Mouse (Mus musculus): ENCODE measurements around the gene Rsc1a1.

The Rsc1a1 gene

DNA sequence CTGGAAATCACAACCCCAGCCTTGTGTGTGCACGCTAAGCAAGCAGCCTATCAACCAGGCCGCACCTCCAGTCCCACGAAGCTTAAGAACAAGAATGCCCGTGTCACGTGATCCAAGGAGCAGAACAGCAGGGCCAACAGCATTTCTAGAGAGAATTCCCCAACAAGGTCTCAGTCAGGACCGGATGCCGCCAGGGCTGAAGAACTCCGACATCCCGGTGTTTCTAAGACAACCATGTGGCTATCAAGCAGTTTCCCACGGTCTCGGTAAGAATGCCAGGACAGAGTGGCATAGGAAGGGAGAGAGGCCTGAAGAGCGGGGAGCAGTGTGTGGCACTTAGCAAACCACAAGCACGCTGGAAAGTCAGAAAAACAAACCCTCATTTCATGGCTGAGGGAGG is 31.6 kb downstream of the Rsc1a1 start:
- no peak for DNase-seq (ENCODE audit: low spot score)

DNA sequence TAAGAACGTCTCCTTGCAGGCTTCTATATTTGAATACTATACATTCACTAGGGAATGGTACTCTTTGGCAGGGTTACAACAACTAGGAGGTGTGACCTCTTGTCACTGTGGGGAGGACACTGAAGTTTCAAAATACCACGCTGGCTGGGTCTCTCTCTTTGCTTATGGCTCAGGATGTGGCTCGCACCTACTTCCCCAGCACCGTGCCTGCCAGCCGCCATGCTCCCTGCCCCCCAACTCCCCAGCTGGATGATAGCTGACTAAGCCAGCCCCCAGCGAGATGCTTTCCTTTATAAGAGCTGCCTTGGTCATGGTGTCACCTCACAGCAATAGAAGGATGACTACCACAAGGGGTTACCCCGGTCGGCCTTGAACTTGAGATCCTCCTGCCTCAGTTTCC is 32.4 kb downstream of the Rsc1a1 start:
- no peak for DNase-seq (ENCODE audit: low spot score)

DNA sequence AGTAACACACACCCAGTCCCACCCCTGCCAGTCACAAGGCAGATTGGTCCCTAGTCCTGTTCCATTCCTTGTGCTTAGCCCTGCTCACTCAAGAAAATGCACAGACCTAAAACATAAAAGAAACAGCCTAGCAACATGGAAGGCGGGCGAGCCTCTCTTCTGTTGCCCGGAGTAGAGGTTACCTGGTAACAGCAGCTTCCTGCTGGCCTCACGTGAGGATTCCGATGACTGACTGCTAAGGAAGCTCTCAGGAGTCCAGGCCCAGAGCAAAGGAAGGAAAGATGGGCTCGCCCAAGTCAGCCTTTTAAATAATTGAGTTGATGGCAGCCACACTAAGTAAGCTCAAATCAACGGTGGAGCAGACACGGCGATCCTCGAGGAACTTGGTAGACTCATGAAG is 33.5 kb downstream of the Rsc1a1 start:
- no peak for DNase-seq (ENCODE audit: low spot score)

DNA sequence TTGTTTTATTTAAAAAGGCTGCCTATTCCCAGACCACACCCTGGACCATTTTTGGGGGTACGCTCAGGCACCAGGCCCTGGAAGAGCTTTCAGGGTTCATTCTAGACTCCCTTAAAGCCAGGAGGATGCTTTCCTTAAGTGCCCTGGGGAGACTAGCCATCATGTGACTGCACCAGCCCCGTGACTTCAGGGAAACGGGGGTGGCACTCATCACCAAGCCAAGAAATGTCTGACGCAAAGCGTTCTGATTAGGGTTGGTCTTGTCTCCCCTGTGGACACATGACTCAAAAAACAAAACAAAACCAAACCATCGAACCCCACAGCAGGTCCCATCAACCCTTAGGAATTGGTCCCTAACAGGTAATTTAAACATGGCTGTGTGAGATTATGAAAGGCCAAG is 34.1 kb downstream of the Rsc1a1 start:
- DNase-seq (ENCODE audit: low spot score), result no peak

DNA sequence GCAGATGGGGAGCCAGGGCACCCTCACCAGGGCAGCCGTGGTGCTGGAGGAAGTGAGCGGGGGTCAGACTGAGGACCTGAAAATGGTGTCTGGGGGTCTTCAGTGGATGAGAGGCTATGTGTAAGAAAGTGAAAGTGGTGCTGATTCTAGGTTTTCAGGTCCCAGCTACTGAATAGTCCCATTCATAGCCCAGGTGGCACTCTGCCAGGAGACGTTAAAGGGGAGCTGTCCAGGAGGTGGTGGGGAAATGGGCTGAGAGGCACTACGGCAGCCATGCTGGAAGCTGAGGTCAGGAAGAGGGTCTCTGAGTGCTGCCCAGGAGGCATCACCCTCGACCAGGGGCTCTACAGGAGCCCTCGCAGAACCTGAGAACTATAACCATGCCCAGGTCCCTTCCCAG is 36.2 kb downstream of the Rsc1a1 start:
- DNase-seq (ENCODE audit: low spot score), result no peak

DNA sequence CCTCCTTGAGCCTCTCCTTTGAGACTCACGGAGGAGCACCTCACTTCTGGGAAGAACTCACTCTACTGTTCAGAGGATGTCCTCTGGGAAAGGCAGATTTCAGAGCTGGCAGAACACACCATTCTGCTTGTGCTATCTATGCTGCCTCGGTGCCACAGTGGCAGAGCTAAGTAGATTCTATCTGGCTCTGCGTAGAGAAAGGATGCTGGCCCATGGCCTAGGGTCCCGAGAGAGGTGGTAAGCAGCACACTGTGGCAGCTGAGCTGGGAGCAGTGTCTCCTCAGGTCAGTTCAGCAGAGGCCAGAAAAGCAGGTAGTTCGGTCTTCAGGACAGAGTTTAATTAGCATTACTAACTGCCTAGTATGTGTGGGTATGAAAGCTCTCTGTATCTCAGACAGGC is 37.1 kb downstream of the Rsc1a1 start:
- DNase-seq (ENCODE audit: low spot score), result no peak

DNA sequence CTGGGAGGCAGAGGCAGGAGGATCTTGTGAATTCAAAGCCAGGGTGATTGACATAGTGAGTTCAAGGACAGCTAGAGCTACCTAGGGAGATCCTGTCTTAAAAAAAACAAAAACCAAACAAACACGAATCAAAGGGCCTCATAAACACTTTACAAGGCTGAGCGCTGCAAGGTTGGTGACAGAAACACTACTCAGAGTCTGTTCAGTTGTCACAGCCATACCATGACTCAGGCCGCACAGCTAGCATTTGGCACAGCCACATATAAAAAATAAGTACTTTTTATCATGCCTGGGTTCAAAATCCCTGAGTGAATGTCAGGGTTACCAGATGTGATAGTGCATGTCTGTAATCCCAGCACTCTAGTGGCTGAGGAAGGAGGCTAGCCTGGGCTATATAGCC is 38.2 kb downstream of the Rsc1a1 start:
- no peak for DNase-seq (ENCODE audit: low spot score)

DNA sequence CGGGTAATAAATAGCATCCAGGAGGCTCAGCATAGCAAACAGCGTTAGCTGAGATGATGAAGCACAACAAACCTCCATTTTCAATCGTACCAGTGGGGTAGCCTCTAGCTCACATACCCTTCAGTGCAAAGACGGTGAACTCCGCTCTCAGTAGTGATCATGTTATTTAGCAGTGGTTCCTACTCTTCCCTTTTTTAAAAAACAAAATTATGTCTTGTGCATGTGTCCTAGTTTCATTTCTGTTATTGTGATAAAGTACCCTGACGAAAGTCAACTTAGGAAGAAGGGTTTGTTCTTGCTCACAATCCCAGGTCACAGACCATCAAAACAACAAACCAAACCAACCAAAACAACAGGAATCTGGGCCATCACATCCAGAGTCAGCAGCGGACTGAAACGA is 39.4 kb downstream of the Rsc1a1 start:
- DNase-seq (ENCODE audit: low spot score), result no peak

DNA sequence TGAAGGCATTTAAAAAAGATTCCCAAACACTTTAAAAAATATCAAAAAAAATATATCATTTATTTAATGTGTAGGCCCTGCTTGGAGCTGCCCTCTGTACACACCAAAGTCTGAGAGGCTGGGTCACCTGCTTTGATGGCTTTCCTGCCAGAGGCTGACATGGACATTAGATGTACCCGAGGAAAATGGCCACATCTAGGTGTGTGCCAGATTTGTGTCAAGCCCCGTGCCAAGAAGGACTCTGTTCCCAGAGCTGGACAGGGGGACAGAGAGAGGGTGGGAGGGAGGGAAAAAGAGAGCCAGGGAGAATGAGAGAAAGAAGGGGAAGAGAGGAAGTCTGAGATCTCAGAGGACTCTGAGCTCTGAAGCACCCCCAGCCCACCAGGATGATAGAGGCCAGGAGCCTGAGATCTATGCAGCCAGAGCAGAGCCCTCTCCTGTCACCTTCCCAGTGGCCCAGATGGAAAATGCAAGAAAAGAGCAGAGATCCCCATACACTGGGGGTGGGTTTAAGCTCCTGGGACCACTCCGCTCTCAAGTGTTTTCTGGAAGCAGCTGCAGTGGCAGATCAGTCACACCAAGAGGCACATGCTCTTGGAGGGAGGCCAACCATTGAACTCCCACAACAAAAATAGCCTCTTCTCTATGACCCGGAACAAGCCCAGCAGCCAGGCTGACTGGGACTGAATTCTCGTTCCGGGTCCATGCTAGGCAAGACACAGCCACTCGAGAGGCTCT is 42.1 kb downstream of the Rsc1a1 start:
- no peak for DNase-seq (ENCODE audit: low spot score)

DNA sequence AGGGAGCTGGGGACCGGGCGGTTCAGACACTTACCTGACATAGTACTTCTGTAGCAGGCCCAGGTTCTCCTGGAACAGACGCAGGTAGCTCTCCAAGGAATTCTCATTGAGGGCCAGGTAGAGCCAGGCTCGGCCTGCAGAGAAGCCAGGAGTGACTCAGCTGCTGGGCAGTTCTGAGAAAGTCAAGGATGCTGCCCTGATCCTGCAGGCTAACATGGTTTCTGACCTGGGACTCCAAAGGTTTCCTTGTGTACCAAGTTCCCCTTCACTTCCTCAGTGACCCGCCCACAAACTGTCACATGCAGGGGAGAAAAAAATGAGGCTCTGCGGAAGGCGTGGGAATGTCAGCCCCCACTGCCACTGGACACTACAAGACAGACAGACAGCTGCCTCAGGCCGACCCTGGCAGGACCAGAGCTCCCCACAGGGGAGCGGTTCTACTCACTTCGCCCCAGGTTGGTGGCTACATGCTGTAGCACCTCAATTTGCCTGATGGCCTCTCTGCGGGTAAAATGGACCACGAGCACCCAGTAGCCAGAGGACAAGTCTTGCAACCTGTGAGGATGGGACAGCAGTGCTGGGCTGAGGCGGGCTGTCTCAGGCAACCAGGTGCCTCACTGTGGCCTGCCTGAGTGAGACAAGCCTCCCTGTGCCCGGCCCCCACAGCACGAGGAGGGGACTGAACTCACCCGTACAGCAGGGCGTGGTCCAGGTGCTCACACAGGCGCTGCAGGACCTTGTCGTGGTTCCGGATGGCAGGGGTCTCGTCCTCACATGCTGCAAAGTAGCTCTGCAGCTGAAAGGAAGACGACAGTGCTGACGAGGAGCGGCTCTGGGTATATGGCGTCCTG is 43.2 kb downstream of the Rsc1a1 start:
- no peak for DNase-seq (ENCODE audit: low spot score)

DNA sequence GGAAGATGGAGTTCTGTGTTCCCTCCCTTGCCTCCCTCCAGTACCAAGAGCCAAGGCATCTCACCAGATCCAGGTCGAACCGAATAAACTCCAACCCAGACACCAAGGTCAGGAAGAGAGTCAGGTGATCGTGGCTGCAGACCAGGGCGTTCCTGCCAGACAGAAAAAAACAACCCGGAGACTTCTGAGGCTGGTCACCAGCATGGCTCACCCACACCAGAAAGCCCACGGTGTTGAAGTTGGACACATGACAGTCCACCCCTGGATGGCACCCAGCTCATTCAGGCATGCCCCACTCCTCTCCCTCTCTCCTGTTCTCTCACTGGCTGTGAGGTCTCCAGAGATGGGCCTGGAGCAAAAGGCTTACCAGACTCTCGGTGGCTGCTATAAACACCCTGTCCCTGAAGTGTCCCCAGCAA is 44.0 kb downstream of the Rsc1a1 start:
- no peak for DNase-seq (ENCODE audit: low spot score)

DNA sequence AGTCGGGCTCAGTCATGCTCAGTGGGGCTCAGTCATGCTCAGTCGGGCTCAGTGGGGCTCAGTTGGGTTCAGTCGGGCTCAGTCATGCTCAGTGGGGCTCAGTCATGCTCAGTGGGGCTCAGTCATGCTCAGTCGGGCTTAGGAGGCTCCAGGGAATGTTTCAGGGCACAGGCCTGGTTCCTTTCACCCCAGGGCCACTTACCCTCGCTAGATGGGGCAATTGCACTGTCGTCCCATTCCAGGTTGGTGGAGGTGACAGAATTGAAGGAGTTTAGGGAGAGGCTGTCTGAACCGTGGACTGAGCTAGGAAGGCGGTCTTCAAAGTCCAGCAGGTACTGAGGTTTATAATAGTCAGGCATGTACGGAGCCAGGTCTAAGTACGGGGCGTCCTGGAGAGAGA is 45.9 kb downstream of the Rsc1a1 start:
- no peak for DNase-seq (ENCODE audit: low spot score)

DNA sequence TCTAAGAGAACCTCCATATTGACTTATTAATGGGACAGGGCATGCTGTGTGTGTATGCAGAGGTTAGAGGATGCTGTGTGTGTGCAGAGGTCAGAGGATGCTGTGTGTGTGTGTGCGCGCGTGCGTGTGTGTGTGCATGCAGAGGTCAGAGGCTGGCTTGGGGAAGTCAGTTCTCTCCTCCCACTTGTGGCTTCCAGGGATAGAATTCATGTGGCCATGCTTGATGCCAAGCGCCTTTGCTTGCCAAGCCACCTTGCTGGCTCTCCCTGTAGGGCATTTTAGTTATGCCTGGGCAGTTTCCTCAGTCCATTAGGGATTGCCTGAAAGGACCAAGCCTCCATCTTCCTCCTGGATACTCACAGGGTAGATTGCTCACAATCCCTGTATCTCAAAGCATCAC is 48.7 kb downstream of the Rsc1a1 start:
- no peak for DNase-seq (ENCODE audit: low spot score)

DNA sequence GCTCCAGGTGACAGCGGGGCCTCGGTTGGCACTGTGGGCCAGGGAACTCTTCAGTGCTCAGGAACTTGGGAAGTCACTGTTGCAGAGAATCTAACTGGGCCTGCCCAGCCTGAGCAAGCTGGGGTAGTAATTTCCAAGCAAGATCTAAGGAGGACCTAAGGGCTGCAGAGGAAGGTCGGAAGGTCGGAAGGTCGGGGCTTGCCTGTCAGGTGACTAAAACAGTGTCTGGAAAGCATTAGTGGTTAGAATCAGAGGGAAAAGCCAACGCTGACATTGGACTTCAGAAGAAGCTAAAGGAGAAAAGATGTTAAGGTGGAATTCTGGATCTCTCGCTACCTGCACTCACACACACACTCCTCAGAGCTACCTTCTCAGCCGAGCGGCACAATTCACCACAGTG is 49.4 kb downstream of the Rsc1a1 start:
- DNase-seq (ENCODE audit: low spot score), result no peak
